Mouse (Mus musculus) T-cell, adult 2 months (primary cell): ENCODE results near the gene Myl3.
A peak's percentile ranks its signal among the peaks of the same experiment; 100 is the strongest.

Experiments used
- DNase-seq: peaks from one replicate; pipeline ENCODE4 v3.0.0; 2022; ENCODE audit warnings: low spot score

Myl3 gene

GRCm38 (mm10) chr9:110762763-110763162 is 21.1 kb downstream of the Myl3 start:
- DNase-seq = no peak

- no peak for DNase-seq
These were observed 21.7 kb downstream of the Myl3 start for GRCm38 (mm10) chr9:110763405-110763804.

GRCm38 (mm10) chr9:110772336-110772735 is 30.7 kb downstream of the Myl3 start:
- DNase-seq = no peak

GRCm38 (mm10) chr9:110774403-110775268 is 33.0 kb downstream of the Myl3 start:
- DNase-seq = no peak

- DNase-seq = no peak
These were observed 33.8 kb downstream of the Myl3 start for GRCm38 (mm10) chr9:110775269-110776022.

GRCm38 (mm10) chr9:110778100-110778499 is 36.4 kb downstream of the Myl3 start:
- no peak for DNase-seq

- DNase-seq = no peak
These were observed 36.9 kb downstream of the Myl3 start for GRCm38 (mm10) chr9:110778559-110778958.

GRCm38 (mm10) chr9:110779242-110779913 is 37.7 kb downstream of the Myl3 start:
- no peak for DNase-seq

- DNase-seq = peak; percentile 86
These were observed 39.6 kb downstream of the Myl3 start for GRCm38 (mm10) chr9:110781256-110781721.

GRCm38 (mm10) chr9:110781731-110782130 is 40.1 kb downstream of the Myl3 start:
- no peak for DNase-seq

- DNase-seq = no peak
These were observed 42.0 kb downstream of the Myl3 start for GRCm38 (mm10) chr9:110783611-110784010.

- no peak for DNase-seq
These were observed 46.5 kb downstream of the Myl3 start for GRCm38 (mm10) chr9:110788169-110788568.

- no peak for DNase-seq
These were observed 48.8 kb downstream of the Myl3 start for GRCm38 (mm10) chr9:110790462-110790861.

- DNase-seq = no peak
These were observed 55.4 kb downstream of the Myl3 start for GRCm38 (mm10) chr9:110797013-110797412.

GRCm38 (mm10) chr9:110797866-110798265 is 56.2 kb downstream of the Myl3 start, which contains the start of gene Prss42:
Gene Prss42, plus strand, starts transcription at chr9:110798166.
- no peak for DNase-seq

GRCm38 (mm10) chr9:110800834-110801479 is 59.3 kb downstream of the Myl3 start:
- DNase-seq = no peak

GRCm38 (mm10) chr9:110803294-110803693 is 61.6 kb downstream of the Myl3 start:
- DNase-seq = no peak

- no peak for DNase-seq
These were observed 68.4 kb downstream of the Myl3 start for GRCm38 (mm10) chr9:110810051-110810450.

- DNase-seq = no peak
These were observed 72.1 kb downstream of the Myl3 start, which contains the start of gene Prss44 for GRCm38 (mm10) chr9:110813789-110814188. Gene Prss44, plus strand, starts transcription at chr9:110813994.
